Mouse (Mus musculus) liver, embryonic 14.5 days (tissue): ENCODE data around the gene Nlrp2. TPM values are rescaled to one million over a fixed set of nuclear protein-coding genes. Genes with fewer than 3 reads are reported as not detected.

Source experiments
- ATAC-seq: fragments of 200-750 bp; cut with Nextera tagmentation; 2 replicates; pipeline ENCODE4 v1.8.0; 2017; ENCODE audit warnings: moderate number of reproducible peaks, mild to moderate bottlenecking, moderate library complexity; ENCODE audit not compliant: insufficient read depth
- DNase-seq, 3 experiments: peaks; one replicate each; pipeline ENCODE4 v3.0.0-alpha.2; 2012 to 2013; ENCODE audit warnings: low read depth in 3 of 3, low spot score in 3 of 3
- H3K27ac ChIP-seq: fragments of 300-500 bp; sonication (generic); 2 replicates; pipeline ENCODE4 v1.5.1; 2014; ENCODE audit warnings: moderate library complexity, mild to moderate bottlenecking, control low read depth, inconsistent platforms
- H3K27me3 ChIP-seq: fragments of 300-500 bp; sonication (generic); 2 replicates; pipeline ENCODE4 v1.6.1; 2014; ENCODE audit warnings: mild to moderate bottlenecking, low read length, moderate library complexity; ENCODE audit not compliant: control insufficient read depth, insufficient read depth
- H3K36me3 ChIP-seq: fragments of 300-500 bp; sonication (generic); replicated peaks from 2 replicates; pipeline ENCODE4 v1.6.1; 2014; ENCODE audit warnings: low read depth; ENCODE audit not compliant: control insufficient read depth, insufficient read depth
- H3K4me1 ChIP-seq, 2 experiments: fragments of 200-500 bp in 1 of 2; fragments of 300-500 bp in 1 of 2; sonication (generic) in 1 of 2; replicated peaks; 2 replicates each; pipeline ENCODE4 v1.6.1; 2012 to 2014; ENCODE audit warnings: antibody characterized with exemption in 1 of 2, inconsistent platforms in 1 of 2, low read length in 1 of 2; ENCODE audit not compliant: control insufficient read depth in 2 of 2, insufficient read depth in 2 of 2
- H3K4me2 ChIP-seq: fragments of 300-500 bp; sonication (generic); 2 replicates; pipeline ENCODE4 v1.6.1; 2014; ENCODE audit warnings: low read depth, mild to moderate bottlenecking, control low read depth, moderate library complexity
- H3K4me3 ChIP-seq, 2 experiments: fragments of 200-500 bp in 1 of 2; fragments of 300-500 bp in 1 of 2; sonication (generic) in 1 of 2; 2 replicates each; pipeline ENCODE4 v1.5.1; 2012 to 2014; ENCODE audit warnings: low read depth in 2 of 2, low read length in 2 of 2, mild to moderate bottlenecking in 2 of 2, control low read depth in 1 of 2, inconsistent platforms in 1 of 2, moderate library complexity in 1 of 2; ENCODE audit not compliant: insufficient read depth in 1 of 2
- H3K9ac ChIP-seq: fragments of 300-500 bp; sonication (generic); replicated peaks from 2 replicates; pipeline ENCODE4 v1.6.1; 2014; ENCODE audit warnings: mild to moderate bottlenecking, control low read depth, moderate library complexity
- H3K9me3 ChIP-seq: fragments of 300-500 bp; sonication (generic); 2 replicates; pipeline ENCODE4 v1.6.1; 2016; ENCODE audit warnings: low read length, mixed read lengths; ENCODE audit not compliant: control insufficient read depth
- CTCF ChIP-seq: IDR thresholded peaks from 2 replicates; pipeline ENCODE4 v1.5.1; 2016; ENCODE audit warnings: antibody characterized with exemption, low read depth, control low read depth
- EP300 ChIP-seq: IDR thresholded peaks from 2 replicates; pipeline ENCODE4 v1.6.1; 2016; ENCODE audit warnings: antibody characterized with exemption, low read depth
- WGBS: fragments of 180-500 bp; shearing (Covaris S2); extraction: QIAGEN DNeasy Blood & Tissue Kit; methylation state at CpG from one replicate; pipeline ENCODE4 v1.1.7; 2014; ENCODE audit not compliant: insufficient replicate concordance; 5-methylcytosine and 5-hydroxymethylcytosine counted together
- polyA plus RNA-seq, 2 experiments: library from polyadenylated mRNA; depleted of rRNA in 1 of 2; stranded (reverse) in 1 of 2; unstranded in 1 of 2; fragments of >200 nt; fragmentation: Nextera tagmentation in 1 of 2; extraction: Ambion mirVana in 1 of 2; gene quantifications; 2 replicates each; pipeline versions ENCODE4 v1.2.1 to v1.2.3; 2012 to 2014

The Nlrp2 gene
- polyA plus RNA-seq (2012; rRNA removed) (not detected in 2 replicates), polyA plus RNA-seq (2014; fragmentation: Nextera tagmentation; extraction: Ambion mirVana) (not detected in 2 replicates)

DNA sequence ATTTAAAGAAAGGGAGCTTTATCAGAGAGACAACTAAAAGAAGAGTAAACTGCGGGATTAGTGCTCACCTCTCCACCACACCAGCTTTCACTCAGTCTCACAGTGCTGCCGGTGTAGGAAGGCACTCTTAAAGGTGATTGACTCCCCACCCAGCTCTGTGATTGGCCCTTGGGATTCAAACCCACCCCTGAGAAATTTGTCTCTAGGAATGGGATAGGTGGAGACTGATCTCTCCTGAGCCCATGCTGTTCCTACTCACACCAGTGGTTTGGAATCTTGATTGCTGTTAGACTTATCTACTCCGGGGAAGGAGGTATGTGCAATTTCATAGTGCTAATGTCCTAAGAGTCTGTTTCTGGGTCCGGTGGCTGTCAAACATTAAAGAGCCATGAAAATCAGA lies at the start of gene Nlrp2:
Nlrp2 (minus strand) TSS at position 101 of the 400 bp plus-strand sequence.
- no peak for TF ChIP-seq CTCF
- TF ChIP-seq EP300 = no peak
- DNase-seq (no peak), ATAC-seq (no peak)
- H3K9me3 ChIP-seq = no peaks in the 10 kb centered on the region
- no peak within 1 kb of the TSS for H3K27ac ChIP-seq
- H3K4me1 ChIP-seq = no peaks in the 10 kb centered on the region
- no peaks in the 10 kb centered on the region for H3K27me3 ChIP-seq
- 58% methylated on average over 4 of the region's 4 CpGs for WGBS
- H3K9ac ChIP-seq = no peak within 1 kb of the TSS
- H3K4me3 ChIP-seq = no peak within 1 kb of the TSS
- no peaks in the 10 kb centered on the region for H3K36me3 ChIP-seq
- H3K4me2 ChIP-seq = no peak within 1 kb of the TSS

DNA sequence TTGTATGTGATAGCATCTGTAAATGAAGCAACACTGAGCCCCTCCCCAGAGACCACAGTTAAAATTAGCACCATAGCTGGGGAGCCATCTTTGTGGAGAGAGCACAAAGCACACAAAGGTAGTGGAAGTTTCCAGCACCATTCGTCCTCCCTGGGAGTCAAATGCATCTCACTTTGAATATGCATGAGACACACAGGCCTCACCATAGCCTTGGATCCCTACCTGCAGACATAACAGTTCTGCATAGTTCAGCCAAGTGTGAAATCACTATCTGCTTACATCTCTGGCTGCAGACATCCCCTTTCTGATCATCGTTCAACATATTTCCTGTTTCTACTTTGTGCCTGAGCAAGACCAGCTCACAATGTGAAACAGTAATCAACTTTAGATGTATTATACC lies 15.9 kb upstream of the Nlrp2 start:
- WGBS = 53% methylated on average over 2 of the region's 2 CpGs
- no peak for TF ChIP-seq EP300
- no peak for TF ChIP-seq CTCF
- Histone ChIP-seq H3K4me2 (no peak overlapping the region), H3K9ac (no peak overlapping the region), H3K36me3 (no peaks in the 10 kb centered on the region), H3K4me3 (no peak overlapping the region), H3K27ac (no peak overlapping the region), H3K27me3 (no peaks in the 10 kb centered on the region), H3K9me3 (no peaks in the 10 kb centered on the region; the same call in 1 of the 2 replicates), H3K4me1 (no peaks in the 10 kb centered on the region)
- no peak for DNase-seq
- no peak for ATAC-seq

DNA sequence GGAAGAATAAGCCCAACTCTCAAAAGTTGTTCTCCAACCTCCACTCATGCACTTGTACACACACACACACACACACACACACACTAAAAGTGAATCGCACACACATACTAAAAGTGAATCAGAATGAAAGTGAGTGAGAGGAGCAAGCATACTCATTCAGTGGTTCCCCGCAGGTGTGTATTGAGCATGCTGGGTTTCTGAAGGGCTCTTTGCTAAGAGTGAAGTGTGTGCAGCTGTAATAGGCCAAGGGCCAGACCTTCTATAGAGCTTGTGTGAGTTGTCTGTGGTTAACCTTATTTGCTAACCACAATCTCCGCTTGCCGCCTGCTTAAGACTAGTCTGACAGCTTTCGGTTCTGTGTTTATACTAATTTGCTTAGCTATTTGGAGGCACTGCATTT lies 12.8 kb upstream of the Nlrp2 start:
- H3K4me2 ChIP-seq = no peak overlapping the region
- no peaks in the 10 kb centered on the region; the same call in 1 of the 2 replicates for H3K9me3 ChIP-seq
- no peaks in the 10 kb centered on the region for H3K36me3 ChIP-seq
- H3K4me3 ChIP-seq = no peak overlapping the region
- WGBS = 72% methylated on average over 5 of the region's 5 CpGs
- no peaks in the 10 kb centered on the region for H3K4me1 ChIP-seq
- H3K27me3 ChIP-seq = no peaks in the 10 kb centered on the region
- no peak for ATAC-seq
- DNase-seq = no peak
- no peak overlapping the region for H3K9ac ChIP-seq
- TF ChIP-seq CTCF (no peak), EP300 (no peak)
- no peak overlapping the region for H3K27ac ChIP-seq

DNA sequence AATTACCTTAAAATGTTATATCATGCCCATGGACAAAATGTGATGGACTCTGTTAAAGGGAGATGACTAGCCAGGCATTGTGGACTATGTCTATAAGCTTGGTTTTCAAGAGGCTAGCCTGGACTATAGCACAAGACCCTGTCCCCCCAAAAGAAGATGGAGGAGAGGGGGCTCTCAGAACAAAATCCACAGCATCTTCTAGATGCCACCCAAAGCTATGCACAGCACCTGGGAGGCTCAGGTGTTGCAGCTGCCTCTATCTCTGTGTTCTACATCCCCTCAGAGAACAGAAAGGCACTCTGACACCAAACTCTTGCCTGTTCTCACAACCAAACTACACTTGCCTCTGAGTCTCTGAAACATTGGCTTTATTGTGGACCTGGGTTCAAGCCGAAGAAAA lies 598 bp downstream of the Nlrp2 start, which contains the start of gene Gm5065:
Gm5065 (plus strand) TSS at position 301 of the 400 bp plus-strand sequence.
- no peak within 1 kb of the TSS for H3K9ac ChIP-seq
- H3K4me3 ChIP-seq = no peak within 1 kb of the TSS
- no peaks in the 10 kb centered on the region for H3K27me3 ChIP-seq
- no peaks in the 10 kb centered on the region for H3K9me3 ChIP-seq
- no peak for ATAC-seq
- TF ChIP-seq EP300 (no peak), CTCF (no peak)
- no peaks in the 10 kb centered on the region for H3K36me3 ChIP-seq
- no peaks in the 10 kb centered on the region for H3K4me1 ChIP-seq
- no peak for DNase-seq
- H3K4me2 ChIP-seq = no peak within 1 kb of the TSS
- H3K27ac ChIP-seq = no peak within 1 kb of the TSS
- WGBS = 56% methylated on average over 1 of the region's 1 CpGs

DNA sequence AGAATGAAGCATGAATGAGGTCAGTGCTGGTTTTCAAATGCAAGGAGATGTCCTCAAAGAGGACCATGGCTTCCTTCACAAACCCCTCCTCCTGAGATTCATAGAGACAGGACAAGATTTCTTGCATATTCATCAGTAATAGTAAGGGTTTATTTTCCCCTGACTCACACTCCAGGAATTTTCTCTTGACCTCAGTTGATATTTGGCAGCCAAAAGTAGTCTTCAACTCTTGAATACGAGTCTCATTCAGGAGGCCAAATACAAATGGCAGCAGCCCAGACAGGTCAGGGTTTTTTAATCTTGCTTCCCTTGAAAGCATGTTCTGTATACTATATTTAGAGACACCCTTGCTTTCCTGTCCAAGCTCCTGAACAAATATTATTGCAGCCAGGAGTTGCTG lies 23.3 kb downstream of the Nlrp2 start:
- WGBS = 60% methylated on average over 1 of the region's 1 CpGs
- no peak overlapping the region for H3K4me2 ChIP-seq

More for the DNA sequence above, 23.3 kb downstream of the Nlrp2 start:
- Histone ChIP-seq H3K27me3 (no peaks in the 10 kb centered on the region), H3K4me3 (no peak overlapping the region), H3K27ac (no peak overlapping the region), H3K4me1 (no peaks in the 10 kb centered on the region), H3K9me3 (no peaks in the 10 kb centered on the region), H3K9ac (no peak overlapping the region), H3K36me3 (no peaks in the 10 kb centered on the region)
- DNase-seq (no peak), ATAC-seq (no peak)
- TF ChIP-seq EP300 (no peak), CTCF (no peak)
